Mouse (Mus musculus) adipocyte (in vitro differentiated cells): ENCODE results near the gene 3110082J24Rik.
"Not testable (repeated sequence)": the region's sequence is repeated elsewhere in the genome, so short reads cannot be mapped to it uniquely, and the experiment has no call there.

Experiments used
- DNase-seq: peaks from one replicate; pipeline ENCODE4 v3.0.0-alpha.2; 2016; ENCODE audit warnings: low spot score

3110082J24Rik gene

DNA sequence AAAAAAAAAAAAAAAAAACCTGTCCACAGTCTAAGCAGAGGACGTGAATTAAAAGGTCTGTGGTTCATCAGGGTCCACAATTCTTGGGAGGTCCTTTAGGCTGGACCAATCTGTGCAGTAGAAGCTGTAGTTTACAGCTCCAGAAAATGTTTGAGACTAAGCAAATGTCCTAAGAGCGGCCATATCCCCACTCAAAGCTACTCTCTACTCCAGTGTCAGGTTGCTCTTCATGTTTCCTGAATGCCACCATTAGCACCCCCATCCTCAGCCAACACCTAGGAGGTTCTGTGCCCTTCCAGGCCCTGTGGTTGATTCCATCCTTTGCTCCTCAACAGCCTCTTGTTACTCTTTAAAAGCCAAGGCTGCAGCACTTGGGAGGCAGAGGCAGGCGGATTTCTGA, 33.5 kb downstream of the 3110082J24Rik start:
- no peak for DNase-seq

GRCm38 (mm10) chr5:30071677-30072076, 34.2 kb downstream of the 3110082J24Rik start:
- DNase-seq = no peak

DNA sequence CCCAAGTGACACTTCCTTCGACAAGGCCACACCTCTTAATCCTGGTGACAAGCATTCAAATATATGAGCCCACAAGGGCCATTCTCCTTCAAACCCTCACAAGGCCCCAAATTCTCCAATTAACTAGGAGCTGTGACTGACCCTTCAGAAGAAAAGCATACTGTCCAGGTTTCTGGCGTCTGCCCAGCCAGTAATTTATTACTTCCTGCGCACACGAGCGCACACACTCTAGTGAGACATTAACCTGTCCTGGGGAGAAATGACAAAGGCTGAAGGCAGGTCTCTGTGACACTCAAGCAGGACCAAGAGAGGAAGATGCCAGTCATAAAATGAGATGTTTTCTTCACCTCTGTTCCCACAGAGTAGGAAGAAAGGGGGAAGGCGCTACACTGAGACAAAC, 38.2 kb downstream of the 3110082J24Rik start:
- DNase-seq = no peak

DNA sequence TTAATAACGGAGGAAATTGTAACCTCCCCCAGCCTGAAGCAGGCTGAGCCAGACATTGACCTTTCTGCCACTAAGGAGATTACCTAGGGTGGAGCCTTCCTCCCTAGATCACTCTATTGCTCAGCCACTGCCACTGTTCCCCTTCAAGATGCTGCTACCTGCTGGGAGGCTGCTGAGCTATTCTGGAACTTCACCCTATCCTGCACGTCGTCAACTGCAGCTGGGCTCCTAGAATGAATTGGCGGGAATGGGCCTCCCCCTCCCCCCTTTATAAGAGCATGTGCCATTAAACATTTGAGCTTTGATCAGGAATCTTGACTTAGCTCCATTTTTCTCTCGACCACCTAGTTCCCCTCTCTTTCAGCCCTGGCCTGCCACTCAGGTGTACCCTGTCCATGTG, 46.3 kb downstream of the 3110082J24Rik start:
- DNase-seq = not testable (repeated sequence)

GRCm38 (mm10) chr5:30058216-30058731, 47.6 kb downstream of the 3110082J24Rik start:
- DNase-seq = no peak
